Mouse (Mus musculus) cerebellum, adult 2 months (tissue): ENCODE measurements around the gene Wdr24. TPM values are rescaled to one million over a fixed set of nuclear protein-coding genes. Genes with fewer than 3 reads are reported as not detected.
A peak's percentile ranks its signal among the peaks of the same experiment; 100 is the strongest.

Source experiments
- DNase-seq, 2 experiments: peaks; one replicate each; pipeline ENCODE4 v3.0.0; 2021
- H3K27ac ChIP-seq: fragments of 200-500 bp; 2 replicates; pipeline ENCODE4 v1.5.1; 2012; ENCODE audit warnings: low read length, control low read depth, inconsistent platforms; ENCODE audit not compliant: insufficient read depth
- H3K27me3 ChIP-seq: fragments of 200-500 bp; 2 replicates; pipeline ENCODE4 v1.6.1; 2012; ENCODE audit warnings: inconsistent platforms, mild to moderate bottlenecking, low read length, moderate library complexity; ENCODE audit not compliant: control insufficient read depth, insufficient read depth
- H3K4me1 ChIP-seq: fragments of 200-500 bp; 2 replicates; pipeline ENCODE4 v1.6.1; 2011; ENCODE audit warnings: low read length; ENCODE audit not compliant: control insufficient read depth, insufficient read depth
- H3K4me3 ChIP-seq: fragments of 200-500 bp; replicated peaks from 2 replicates; pipeline ENCODE3; 2011; ENCODE audit warnings: mild to moderate bottlenecking, low read depth, low read length, control low read depth; ENCODE audit not compliant: insufficient read depth
- CTCF ChIP-seq: fragments of 200-500 bp; IDR thresholded peaks from 2 replicates; pipeline ENCODE4 v1.5.1; 2011; ENCODE audit warnings: low read depth, mild to moderate bottlenecking, control low read depth, low read length, moderate library complexity, borderline replicate concordance; ENCODE audit not compliant: insufficient read depth
- POLR2A ChIP-seq: fragments of 200-500 bp; IDR thresholded peaks from 2 replicates; pipeline ENCODE4 v1.6.1; 2011; ENCODE audit warnings: low read length, control low read depth, borderline replicate concordance; ENCODE audit not compliant: insufficient read depth
- WGBS: fragments of 180-500 bp; shearing (Covaris S2); methylation state at CpG from one replicate; pipeline ENCODE4 v1.1.7; 2018; 5-methylcytosine and 5-hydroxymethylcytosine counted together
- polyA plus RNA-seq: library from polyadenylated mRNA; depleted of rRNA; stranded (reverse); fragments of >200 nt; gene quantifications from 2 replicates; pipeline ENCODE4 v1.2.3, GENCODE M21; 2012

Wdr24 gene
- polyA plus RNA-seq, 1 experiment = 32.8 TPM

DNA sequence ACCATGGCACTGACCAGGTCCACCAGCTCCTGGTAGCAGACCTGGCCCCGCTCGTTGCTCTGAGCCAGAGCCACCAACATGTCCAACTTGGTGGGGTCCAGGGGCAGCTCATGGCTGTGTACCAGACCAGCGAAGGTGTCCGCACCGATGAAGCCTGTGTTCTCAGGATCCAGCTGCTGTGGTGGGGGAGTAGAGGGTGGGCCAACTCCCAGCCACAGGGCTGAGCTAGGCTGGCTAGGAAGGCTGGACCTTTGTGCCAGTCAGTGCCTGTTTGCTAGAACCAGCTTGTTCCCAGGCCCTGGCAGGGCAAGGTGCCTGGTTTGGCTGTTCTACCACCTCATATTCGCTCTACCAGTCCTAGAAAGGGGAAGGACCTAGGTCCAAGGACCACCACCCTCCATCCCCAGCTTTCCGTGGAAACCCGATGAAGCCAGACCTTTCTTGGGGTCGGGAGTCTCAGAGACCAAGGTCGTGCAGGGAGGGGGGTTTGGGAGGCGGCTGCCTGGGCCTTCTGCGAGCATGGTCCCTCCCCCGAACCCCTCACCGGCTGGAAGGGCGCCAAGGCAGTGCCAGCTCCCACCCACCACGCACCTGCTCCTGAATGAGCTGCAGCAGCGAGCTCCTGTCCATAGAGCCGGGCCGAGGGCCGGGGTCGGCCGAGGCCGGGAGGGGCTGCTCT lies 13.1 kb downstream of the Wdr24 start:
- peak in 1 of 2 experiments; percentile 66 for DNase-seq
- TF ChIP-seq CTCF (no peak), POLR2A (no peak)
- Histone ChIP-seq H3K27me3 (no peaks in the 10 kb centered on the region), H3K4me1 (peaks cover 34% of the 10 kb centered on the region), H3K4me3 (peak overlapping the region; percentile 64), H3K27ac (peak overlapping the region; percentile 75)
- WGBS = 4% methylated on average over 23 of the region's 23 CpGs

DNA sequence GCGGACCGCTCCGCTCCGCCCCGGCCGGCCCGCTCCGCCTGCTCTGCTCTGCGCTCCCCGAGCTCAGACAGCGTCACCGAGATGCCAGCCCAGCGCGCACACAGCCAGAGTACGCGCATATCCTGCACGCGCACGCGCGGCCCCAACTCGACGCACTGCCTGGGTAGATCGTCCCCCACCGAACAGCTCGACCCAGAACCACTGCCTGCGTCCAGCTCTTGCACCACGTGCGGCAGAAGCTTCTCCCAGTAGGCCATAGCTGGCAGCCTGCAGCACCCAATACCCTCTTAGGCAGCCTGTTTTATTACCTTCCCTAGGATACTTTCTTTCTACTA lies 13.6 kb downstream of the Wdr24 start, which contains the start of gene Rhbdl1:
Rhbdl1 (minus strand) TSS at position 220 of the 335 bp plus-strand sequence.
- TF ChIP-seq POLR2A = peak; percentile 61; the same call in 1 of the 2 replicates
- TF ChIP-seq CTCF = no peak
- Histone ChIP-seq H3K27ac (peak within 1 kb of the TSS; percentile 75), H3K4me3 (peak within 1 kb of the TSS; percentile 64), H3K4me1 (peaks cover 29% of the 10 kb centered on the region), H3K27me3 (no peaks in the 10 kb centered on the region)
- WGBS = under 1% methylated on average over 29 of the region's 29 CpGs
- DNase-seq = peak; percentile 89 to 90

DNA sequence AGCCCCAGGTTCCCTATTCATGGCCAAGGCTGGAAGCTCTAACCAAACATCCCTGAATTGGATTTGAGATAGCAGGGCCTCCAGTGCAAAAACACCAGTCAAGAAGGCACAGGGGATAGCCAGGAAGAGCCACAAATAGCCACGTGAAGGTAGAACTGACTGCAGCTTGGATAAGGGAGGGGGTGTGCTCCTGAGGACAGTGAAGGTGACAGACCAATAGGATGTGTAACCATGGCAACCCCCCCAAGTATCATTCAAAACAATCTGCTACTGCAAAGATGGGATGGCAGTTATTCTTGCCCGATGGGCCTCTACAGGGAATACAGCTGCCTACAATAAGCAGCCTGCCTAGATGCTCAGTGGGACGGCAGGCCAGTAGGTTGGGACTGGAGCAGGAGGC lies 14.1 kb downstream of the Wdr24 start:
- H3K4me1 ChIP-seq = peaks cover 29% of the 10 kb centered on the region
- no peak for DNase-seq
- H3K27ac ChIP-seq = peak overlapping the region; percentile 69
- TF ChIP-seq CTCF (no peak), POLR2A (no peak)
- H3K27me3 ChIP-seq = no peaks in the 10 kb centered on the region
- peak overlapping the region; percentile 64 for H3K4me3 ChIP-seq
- WGBS = 19% methylated on average over 3 of the region's 3 CpGs

DNA sequence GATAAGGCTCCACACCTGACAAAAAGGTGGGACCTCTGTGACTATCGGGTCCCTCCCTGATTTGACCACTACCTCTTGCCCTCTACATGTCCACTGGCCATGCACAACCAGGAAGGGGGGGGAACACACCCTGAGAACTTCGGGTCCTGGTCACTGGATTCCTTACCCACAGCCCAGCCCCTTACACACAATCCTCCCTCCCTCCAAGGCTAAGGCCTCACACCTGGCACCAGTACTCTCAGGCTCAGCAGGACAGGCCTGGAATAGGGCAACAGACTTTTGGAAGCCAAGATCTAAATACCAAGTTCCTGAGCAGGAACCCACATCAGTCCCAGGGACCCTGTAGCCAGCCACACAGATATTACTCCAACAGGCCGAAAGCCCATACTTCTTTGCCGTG lies 15.5 kb downstream of the Wdr24 start:
- Histone ChIP-seq H3K27me3 (no peaks in the 10 kb centered on the region), H3K27ac (no peak overlapping the region), H3K4me3 (no peak overlapping the region), H3K4me1 (peaks cover 36% of the 10 kb centered on the region)
- no peak for DNase-seq
- 85% methylated on average over 4 of the region's 4 CpGs for WGBS
- TF ChIP-seq CTCF (no peak), POLR2A (no peak)

DNA sequence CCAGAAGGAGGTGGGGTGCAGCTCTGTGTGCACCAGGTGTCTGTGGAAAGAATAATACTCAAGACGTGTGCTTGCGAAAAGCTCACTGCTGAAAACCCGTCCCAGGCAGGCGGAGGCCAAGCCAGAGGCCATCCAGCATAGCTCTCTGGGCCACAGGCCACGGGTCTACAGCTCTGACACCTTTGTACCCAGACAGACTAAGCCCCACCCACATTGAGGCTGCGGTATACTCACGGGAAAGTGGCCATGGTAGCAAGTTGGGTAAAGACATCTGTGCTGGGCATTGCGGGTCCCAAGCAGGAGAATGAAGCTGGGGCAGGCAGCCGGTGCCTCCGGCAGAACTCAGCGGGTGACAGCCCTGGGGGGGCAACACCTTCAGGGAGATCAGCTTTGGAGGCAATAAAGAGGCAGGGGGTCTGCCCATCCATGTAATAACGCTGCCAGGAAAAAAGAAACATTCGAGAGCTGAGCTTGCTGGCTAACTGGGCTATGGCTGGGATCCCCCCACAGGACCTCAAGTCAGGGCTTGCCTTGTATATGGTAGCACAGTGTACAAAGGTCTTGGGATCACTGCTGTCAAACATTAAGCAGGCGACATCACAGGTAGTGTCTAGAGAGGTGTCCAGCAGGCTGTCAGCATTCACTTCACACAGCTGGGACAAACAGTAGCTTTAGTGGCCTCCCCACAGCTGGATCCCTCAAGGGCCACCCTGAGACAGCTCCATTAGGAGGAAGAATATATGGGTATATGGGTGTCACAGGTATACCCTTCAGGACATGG lies 16.2 kb downstream of the Wdr24 start:
- WGBS = 79% methylated on average over 14 of the region's 14 CpGs
- TF ChIP-seq POLR2A (no peak), CTCF (no peak)
- Histone ChIP-seq H3K27me3 (no peaks in the 10 kb centered on the region), H3K4me1 (peaks cover 30% of the 10 kb centered on the region), H3K27ac (no peak overlapping the region), H3K4me3 (no peak overlapping the region)
- no peak for DNase-seq

DNA sequence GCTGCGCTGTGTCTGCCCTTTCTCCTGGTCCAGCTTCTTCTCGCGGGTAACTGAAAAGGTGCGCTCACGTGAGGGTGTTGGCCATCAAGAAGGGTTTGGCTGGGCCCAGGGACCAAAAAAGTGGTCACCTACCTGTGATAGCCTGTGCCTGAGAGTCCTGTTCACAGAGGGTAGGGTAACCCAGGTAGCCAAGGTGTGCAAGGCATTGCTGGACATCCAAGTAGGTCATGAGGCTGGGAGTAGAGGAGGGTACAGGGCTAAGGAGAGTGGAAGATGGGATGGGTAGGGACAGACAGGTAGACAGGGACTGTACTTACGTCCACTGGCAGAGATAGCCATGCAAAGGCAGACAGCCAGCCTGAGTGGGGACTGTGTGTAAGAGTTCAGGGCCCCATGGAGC lies 17.1 kb downstream of the Wdr24 start:
- H3K4me3 ChIP-seq = no peak overlapping the region
- no peaks in the 10 kb centered on the region for H3K27me3 ChIP-seq
- WGBS = 95% methylated on average over 6 of the region's 6 CpGs
- no peak for DNase-seq
- no peak overlapping the region for H3K27ac ChIP-seq
- TF ChIP-seq POLR2A = no peak
- no peak for TF ChIP-seq CTCF
- H3K4me1 ChIP-seq = peaks cover 27% of the 10 kb centered on the region

DNA sequence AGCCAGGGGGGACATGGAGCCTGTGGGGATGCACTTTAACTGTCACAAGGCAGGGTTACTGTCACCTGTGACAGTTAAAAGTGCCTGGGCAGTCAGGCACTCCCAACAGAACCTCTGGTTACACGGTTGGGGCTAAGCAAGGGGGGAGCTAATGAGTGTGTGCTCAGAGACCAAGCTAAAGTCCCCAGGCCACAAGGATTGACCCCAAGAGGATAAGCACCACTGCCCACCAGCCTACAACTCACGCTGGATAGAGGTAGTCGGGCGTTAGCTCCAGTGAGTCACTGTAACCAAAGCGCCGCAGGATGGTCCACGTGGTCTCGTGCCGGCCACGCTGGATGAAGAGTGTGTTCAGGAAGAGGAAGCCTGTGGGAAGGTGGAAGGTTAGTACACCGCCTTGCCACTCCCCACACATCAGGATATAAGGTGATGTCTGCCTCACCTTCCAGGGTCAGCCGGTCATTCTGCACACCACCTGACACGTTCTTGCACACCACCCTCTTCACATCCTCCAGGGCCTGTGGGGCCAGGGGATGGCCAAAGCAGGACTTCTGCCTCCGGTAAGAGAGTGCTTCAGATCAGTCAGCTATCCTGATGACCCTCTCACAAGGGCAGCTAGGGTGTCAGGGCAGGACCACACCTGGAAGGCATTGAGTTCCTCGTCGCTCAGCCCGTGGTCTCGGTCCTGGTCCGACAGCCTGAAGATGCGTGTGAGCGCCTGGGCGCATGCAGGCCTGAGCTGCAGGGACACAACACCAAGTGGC lies 17.9 kb downstream of the Wdr24 start, which contains the start of gene Gm20683:
Gm20683 (minus strand) TSS at position 647 of the 764 bp plus-strand sequence.
- WGBS = 93% methylated on average over 22 of the region's 22 CpGs
- Histone ChIP-seq H3K4me3 (no peak within 1 kb of the TSS), H3K4me1 (peaks cover 19% of the 10 kb centered on the region), H3K27ac (no peak within 1 kb of the TSS), H3K27me3 (no peaks in the 10 kb centered on the region)
- TF ChIP-seq CTCF = no peak
- TF ChIP-seq POLR2A = no peak
- no peak for DNase-seq

DNA sequence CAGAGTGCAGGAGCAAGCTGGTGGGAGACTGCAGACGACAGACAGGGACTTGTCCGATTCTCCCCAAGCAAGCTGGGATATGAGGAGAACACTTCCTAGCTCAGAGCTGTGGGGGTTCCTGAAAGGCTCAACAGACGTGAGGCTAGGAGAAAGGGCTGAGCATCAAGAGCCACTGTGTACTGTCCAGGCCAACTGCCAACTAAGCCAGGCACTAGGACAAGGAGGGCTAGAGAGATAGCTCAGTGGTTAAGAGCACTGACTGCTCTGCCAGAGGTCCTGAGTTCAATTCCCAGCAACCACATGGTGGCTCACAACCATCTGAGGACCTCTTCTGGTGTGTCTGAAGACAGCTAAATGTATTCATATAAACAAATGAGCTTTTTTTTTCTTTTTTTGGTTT lies 19.1 kb downstream of the Wdr24 start:
- TF ChIP-seq POLR2A (no peak), CTCF (no peak)
- peaks cover 14% of the 10 kb centered on the region for H3K4me1 ChIP-seq
- no peak overlapping the region for H3K27ac ChIP-seq
- 45% methylated on average over 3 of the region's 3 CpGs for WGBS
- no peak for DNase-seq
- H3K27me3 ChIP-seq = no peaks in the 10 kb centered on the region
- H3K4me3 ChIP-seq = no peak overlapping the region
